Mouse (Mus musculus) cortical plate, adult 2 months (tissue): Measurements from ENCODE around the gene Ninj1.

Experiments used
- CTCF ChIP-seq: fragments of 200-500 bp; IDR thresholded peaks from 2 replicates; pipeline ENCODE4 v1.5.1; 2011; ENCODE audit warnings: mild to moderate bottlenecking, control low read depth, low read length; ENCODE audit not compliant: insufficient read depth; ENCODE audit errors: extremely low read depth
- POLR2A ChIP-seq: fragments of 200-500 bp; IDR thresholded peaks from 2 replicates; pipeline ENCODE4 v1.6.1; 2011; ENCODE audit warnings: mild to moderate bottlenecking, low read length, control low read depth; ENCODE audit not compliant: insufficient read depth; ENCODE audit errors: extremely low read depth

DNA sequence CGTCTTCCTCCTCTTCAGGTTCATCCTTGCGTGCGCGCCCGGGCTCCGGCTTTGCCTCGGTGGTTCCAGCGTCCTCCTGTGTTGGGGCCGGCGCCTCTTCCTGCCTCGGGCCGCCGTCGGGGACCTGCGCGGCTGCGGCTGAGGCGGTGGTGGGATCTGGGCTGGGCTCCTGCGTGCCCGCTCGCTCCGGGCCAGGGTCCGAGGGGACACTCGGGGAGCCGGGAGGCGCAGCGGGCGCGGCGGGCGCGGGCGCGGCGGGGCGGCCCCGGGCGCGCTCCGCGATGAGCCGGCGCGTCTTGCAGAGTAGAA, 40.6 kb upstream of the Ninj1 start:
- TF ChIP-seq CTCF (no peak), POLR2A (no peak)
